Mouse (Mus musculus) v-Abl transformed pro-B cells (cell line): ENCODE measurements at regions not wholly inside any gene's neighbourhood (a gene's known extent, or its start where the extent isn't known, plus 50 kb on each side); places are given as distances from the start of the nearest gene placed in this dataset.
"Not testable (repeated sequence)": the region's sequence is repeated elsewhere in the genome, so short reads cannot be mapped to it uniquely, and the experiment has no call there.

ENCODE experiments used
- in situ Hi-C, 2 experiments: fragments of 400-800 bp; cut with MboI; formaldehyde crosslinking; loops; one replicate each; pipeline ENCODE4 v1.15.1; 2025; ENCODE audit not compliant: unreplicated experiment in 2 of 2

DNA sequence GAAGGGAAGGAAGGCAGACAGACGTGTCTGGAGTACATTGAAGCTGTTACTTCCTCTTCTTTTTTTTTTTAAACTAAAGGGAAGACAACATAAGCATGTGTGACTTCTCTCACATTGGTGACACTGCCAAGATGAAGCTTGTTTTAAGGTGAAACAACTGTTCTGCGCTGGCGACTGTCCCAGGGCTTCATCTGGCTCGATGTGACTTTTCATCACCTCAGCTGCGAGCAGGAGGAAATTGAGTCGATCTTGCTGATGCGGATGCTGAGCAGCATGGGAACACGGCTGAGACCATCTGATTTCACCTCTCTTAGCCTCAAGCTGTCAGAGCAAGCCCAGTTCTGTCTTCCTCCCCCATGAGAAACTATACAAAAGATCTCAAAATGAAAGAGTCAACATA, 363.1 kb upstream of the Cdh5 start:
- in situ Hi-C loops = no loop called here

GRCm38 (mm10) chr8:103741395-103741794, 360.0 kb upstream of the Cdh5 start:
- in situ Hi-C loops = no loop called here

DNA sequence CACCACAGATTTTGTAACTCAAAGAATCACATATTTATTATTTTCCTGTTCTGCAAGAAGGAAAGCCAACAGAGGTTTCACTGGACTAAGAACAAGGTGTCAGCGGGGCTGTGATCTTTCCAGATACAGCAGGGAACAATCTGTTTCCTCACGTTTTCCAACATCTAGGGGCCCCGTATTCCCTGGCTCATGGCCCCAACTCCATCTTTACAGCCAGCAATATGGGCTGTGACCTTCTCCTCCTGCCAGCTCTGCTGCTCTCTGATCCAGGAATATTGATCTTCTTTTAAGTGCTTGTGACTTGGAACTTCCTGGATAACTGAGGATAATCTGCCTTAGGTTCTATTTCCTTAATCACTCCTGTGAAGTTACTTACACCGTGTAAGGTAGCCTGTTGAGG, 352.7 kb upstream of the Cdh5 start:
- in situ Hi-C loops = no loop called here

DNA sequence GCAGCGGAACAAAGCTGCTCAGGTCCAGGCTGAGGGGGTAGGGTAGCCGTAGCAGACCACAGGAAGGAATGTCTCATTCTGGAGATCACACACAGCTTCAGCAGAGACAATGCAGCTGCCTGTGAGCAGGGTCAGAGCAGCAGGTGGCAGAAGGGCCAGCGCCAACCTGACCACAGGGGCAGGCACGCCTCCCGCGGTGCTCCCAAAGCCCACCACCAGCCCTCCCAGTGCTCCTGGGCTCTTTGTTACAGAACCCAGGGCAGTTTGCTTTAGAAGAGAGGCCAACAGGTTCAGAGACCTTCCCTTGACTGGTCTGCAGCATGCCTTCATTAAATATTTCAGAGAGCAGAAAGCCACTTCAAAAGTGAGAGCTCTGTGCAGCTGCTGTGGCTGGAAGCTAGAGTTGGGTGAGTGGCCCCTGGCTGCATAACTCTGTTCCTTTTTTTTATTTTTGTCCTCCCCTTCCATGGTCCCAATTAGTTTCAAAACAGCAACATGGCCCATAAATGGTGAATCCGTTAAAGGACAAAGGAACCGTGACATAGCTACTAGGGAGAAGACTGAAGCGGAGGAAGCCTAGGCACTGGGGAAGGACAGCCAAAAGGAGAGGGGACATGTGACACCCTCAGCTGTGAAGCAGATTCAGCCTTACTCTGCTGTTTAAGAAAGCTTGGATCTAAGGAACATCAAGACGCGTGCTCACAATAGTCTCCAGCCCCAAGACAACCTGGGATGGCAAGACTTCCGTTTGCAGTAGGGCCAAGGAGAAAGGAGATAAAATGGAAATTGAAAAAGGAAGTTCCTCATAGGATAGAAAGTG, 350.9 kb upstream of the Cdh5 start:
- in situ Hi-C loops = no loop called here

GRCm38 (mm10) chr8:103751161-103751560, 350.3 kb upstream of the Cdh5 start:
- in situ Hi-C loops = no loop called here

GRCm38 (mm10) chr8:103763821-103764220, 337.6 kb upstream of the Cdh5 start:
- in situ Hi-C loops = no loop called here

DNA sequence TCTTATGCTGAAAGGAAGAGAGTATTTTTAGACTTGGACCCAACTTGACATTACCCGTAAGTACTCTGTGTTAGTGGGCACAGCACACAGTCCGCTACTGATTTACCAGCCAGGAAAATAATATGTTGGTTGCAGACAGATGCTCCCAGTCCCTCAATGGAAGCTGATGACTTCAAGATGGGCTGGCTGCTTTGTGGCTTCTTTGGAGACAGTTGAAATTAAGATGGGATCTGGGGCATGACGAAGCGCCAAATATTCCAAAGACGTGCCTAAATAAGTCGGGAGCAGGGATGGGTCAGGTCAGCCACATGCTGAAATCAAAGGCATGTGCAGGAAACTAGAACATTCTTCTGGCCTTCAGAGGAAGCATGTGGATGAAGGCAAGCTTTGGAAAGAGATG, 321.8 kb upstream of the Cdh5 start:
- in situ Hi-C loops = no loop called here

GRCm38 (mm10) chr8:103788308-103788707, 313.1 kb upstream of the Cdh5 start:
- in situ Hi-C loops = no loop called here

DNA sequence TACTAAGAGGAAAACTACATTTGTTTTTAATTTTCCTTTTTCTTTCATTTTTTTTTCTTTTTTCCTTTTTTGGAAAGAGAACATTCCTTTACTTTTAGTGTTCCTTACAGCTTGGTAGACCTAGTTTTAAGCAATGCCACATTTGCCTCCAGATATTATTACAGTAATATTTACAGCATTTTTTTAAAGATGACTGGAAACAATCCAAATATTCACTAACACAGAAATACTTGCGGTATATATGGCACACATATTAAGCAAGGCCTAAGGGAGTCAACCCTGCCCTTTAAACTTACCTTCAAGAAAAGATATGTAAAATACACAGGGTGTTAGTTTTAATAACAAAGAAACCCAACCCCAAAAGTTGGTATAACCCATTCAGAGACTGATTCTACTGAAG, 308.1 kb upstream of the Cdh5 start:
- in situ Hi-C loops = no loop called here

GRCm38 (mm10) chr8:103798630-103799029, 302.8 kb upstream of the Cdh5 start:
- in situ Hi-C loops = not testable (repeated sequence)

- in situ Hi-C loops = no loop called here
These were observed 293.3 kb upstream of the Cdh5 start for GRCm38 (mm10) chr8:103808171-103808570.

- in situ Hi-C loops = no loop called here
These were observed 292.8 kb upstream of the Cdh5 start for GRCm38 (mm10) chr8:103808580-103808979.

DNA sequence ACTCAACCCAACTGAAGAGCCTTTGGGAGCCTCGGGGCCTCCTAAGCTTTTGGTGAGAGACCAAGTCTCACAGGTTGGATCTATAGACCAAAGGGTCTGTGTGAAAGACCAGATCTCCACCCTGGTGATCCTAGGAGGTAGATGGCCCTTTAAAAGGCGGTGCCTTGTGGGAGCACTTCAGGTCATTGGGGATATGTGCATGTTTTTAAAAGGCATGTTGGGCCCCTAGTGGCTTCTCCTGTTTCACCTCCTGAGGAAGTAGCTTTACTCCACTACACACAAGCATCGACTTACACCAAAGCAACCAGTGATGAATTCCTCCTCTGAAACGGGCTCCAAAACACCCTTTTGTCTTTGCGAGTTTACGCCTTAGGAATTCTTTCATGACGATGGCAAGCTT, 292.3 kb upstream of the Cdh5 start:
- in situ Hi-C loops = no loop called here

- in situ Hi-C loops = no loop called here
These were observed 287.4 kb upstream of the Cdh5 start for GRCm38 (mm10) chr8:103813954-103814591.

- in situ Hi-C loops = no loop called here
These were observed 285.1 kb upstream of the Cdh5 start for GRCm38 (mm10) chr8:103816101-103816894.

DNA sequence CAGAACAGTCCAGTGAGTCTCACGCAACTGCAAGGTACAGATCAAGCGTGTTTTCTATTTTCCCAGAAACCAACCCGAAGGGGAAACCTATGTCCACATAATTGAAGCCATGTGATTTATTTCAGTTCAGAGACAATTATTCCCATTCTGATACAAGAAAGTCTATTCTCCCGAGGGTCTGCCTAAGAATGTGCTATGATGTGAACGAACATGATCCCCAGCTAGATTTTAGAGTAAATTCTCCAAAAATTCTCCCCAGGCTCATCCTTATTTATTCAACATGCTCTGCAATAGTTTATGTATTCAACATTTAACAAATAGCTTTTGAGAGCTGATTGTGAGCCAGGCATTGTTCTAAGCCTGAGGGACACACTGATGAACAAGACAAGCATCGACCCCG, 277.9 kb upstream of the Cdh5 start:
- in situ Hi-C loops = no loop called here

DNA sequence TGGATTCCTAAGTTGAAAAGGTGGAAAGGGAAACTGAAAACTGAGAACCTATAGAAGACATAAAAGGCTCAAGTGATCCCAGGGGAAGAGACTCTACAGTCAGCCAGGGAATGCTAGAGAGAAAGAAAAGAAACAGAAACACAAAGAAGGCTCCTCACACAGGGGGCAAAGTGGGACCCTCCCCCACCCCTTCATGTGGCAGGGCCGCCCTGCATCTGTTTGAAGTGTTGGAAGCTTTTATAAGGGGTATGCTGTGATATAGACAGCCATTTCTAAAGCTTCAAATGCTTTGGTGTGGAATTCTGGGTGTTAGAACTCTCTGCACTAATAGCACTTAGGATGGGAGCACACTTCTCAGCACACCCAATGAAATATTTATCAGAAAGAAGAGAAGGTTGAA, 276.7 kb upstream of the Cdh5 start:
- in situ Hi-C loops = no loop called here

- in situ Hi-C loops = no loop called here
These were observed 276.1 kb upstream of the Cdh5 start for GRCm38 (mm10) chr8:103825289-103825688.

GRCm38 (mm10) chr8:103830416-103830815, 271.0 kb upstream of the Cdh5 start:
- in situ Hi-C loops = no loop called here

DNA sequence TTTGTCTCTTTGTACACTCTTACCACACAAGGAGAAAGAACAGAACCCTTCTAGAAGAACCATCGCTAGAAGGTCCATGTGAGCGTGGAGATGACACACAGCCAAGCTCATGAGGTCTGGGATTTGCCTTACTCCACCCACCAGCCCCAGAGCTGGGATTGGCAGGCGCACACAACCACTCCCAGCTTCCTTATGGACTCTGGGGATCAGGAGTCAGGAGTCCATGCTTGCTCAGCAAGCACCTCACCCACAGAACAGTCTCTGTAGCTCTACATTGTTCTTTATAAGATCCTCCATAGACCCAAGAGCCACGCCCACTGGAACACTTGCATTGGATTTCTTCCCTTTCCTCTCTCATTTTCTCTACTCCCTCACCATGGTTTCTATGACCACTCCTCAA, 261.4 kb upstream of the Cdh5 start:
- in situ Hi-C loops = no loop called here

DNA sequence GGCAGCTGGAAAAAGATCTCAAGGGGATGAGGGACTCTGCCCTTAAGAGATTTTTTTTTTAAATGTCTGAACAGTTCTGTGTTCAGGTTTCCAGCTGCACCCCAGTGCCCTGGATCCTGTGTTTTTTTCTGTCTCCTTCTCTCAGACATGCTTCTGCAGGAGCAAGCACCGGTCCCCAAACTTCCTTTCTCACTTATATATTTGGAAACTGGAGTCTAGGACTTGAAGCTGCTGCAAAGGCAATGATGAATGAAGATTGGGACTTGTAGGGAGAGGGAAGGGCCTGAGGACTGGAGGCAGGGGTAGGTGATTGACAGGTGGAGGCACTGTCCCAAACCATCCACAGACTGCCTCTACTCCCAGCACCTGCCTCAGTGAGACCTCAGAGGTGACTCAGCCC, 255.5 kb upstream of the Cdh5 start:
- in situ Hi-C loops = no loop called here
